Mouse (Mus musculus): ENCODE data around the gene Rab27a. TPM values are rescaled to one million over a fixed set of nuclear protein-coding genes. Genes with fewer than 3 reads are reported as not detected.

The Rab27a gene
- polyA plus RNA-seq (2014; fragmentation: Illumina TruSeq; extraction: RNeasy Lipid Tissue Mini Kit (QIAGEN cat#74804); ENCODE audit: low read depth, low replicate concordance), result 3.4 TPM

DNA sequence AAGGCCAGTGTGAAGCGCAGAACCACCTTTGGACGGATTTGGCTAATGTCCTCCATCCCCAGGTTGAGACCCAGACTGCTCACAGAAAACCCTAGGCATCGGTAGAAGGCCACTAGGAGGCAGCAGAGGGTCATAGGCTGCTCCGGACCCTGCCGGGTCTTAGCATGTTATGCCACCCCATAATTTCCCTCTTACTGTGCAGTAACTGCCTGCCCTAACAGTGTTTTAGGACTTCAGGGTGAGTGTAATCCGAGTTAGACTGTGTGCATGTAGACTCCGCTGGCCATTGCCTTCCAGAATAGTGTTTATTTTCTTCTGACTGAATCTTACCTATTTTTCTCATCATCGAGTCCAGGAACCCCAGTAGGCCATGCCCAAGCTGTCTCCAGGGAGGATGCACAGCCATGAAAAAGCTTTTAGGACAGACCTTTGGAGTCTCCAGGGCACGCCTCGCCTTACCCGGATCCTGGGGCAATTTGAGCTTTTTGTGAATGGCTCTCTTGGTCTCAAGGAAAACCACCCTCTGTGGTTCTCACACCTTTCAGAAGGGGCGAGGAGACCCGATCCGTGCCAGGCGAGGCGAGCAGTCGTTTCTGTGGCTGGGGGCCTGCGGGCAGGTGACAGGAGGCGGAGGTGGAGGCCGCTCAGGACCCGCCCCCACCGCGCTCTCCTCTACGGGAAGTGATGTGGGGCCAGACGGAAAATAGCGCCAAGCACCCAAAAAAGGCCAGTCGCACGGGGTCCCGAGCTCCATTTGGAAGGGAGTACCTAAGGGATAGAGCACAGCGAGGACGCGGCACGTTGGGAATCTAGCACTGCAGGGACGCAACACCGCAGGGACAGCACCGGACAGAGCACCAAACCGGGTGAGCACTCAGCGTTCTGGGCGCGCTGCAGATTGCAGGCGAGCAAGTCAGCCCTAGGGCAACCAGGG lies at the start of gene Rab27a:
Gene Rab27a (plus strand): TSS at position 709 of the 934 bp plus-strand sequence.

DNA sequence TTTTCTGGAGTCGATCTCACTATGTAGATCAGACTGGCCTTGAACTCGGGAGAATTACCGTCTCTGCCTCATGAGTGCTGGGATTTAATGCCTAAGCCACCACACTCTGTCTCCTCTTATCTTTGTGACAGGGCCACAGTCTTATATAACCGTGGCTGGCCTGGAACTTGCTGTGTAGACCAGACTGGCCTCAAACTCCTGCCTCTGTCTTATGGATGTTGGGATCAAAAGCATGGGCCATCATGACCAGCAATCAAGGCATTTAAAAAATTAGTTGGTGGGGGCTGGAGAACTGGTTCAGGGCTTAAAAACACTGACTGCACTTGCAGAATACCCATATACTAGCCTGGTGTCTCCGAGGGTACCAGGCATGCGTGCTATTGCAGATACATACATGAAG lies 4.6 kb upstream of the Rab27a start, which contains the start of gene Pigb:
Gene Pigb (minus strand): TSS at position 299 of the 400 bp plus-strand sequence.

GRCm38 (mm10) chr9:73101536-73101935 lies 56.9 kb downstream of the Rab27a start, which contains the start of gene Khdc3:
Gene Khdc3, plus strand, starts transcription at chr9:73101836.

GRCm38 (mm10) chr9:73102181-73102580 lies 57.5 kb downstream of the Rab27a start, which contains the start of gene Gm20509:
Gene Gm20509, plus strand, starts transcription at chr9:73102470.

DNA sequence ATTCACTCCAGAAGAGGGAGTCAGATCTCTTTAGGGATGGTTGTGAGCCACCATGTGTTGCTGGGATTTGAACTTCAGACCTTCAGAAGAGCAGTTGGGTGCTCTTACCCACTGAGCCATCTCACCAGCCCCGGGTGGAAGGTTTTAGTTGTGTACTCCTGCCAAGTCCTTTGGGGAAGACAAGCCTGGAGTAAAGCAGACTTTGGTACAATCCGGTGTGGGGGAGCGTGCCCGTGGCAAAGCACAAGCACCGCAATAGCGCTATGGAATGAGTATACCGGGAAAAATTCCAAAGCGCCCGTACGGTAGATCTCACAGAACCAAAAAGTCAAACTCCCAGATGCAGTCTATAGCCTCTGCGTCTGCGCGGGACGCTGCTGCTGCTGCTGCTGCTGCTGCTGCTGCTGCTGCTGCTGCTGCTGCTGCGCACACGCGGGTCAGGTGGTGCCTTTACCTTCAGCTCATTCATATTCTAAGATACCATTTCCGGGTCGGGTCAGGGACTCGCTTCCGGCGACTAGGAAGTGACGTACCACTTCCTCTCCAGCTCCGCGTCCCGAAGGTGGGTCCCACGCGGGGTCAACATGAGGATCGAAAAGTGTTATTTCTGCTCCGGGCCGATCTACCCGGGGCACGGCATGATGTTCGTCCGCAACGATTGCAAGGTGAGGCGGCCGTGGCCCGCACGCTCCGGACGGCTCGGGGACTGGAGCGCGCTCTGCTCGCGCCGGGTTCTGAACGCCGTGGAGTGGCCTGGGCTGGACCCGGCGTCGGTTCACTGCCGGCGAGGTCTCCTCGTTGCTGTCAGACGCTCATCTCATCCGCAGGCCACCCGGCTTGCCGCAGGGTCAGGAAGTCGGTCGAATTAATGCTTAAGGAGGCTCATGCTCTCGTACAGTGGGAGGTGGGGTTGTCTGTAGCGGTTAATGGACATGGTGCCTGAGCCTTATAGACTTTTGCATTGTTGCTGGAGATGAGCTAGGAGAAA lies 68.6 kb downstream of the Rab27a start, which contains the start of gene Rsl24d1:
Gene Rsl24d1 (plus strand): TSS at position 508 of the 988 bp plus-strand sequence.

Other genes with a start within 250 kb of the Rab27a start
- 0.31 TPM for gene Prtg, start 238.0 kb upstream of the Rab27a start, polyA plus RNA-seq (2014; fragmentation: Illumina TruSeq; extraction: RNeasy Lipid Tissue Mini Kit (QIAGEN cat#74804); ENCODE audit: low read depth, low replicate concordance)
- gene Pygo1, start 119.2 kb upstream of the Rab27a start, polyA plus RNA-seq (2014; fragmentation: Illumina TruSeq; extraction: RNeasy Lipid Tissue Mini Kit (QIAGEN cat#74804); ENCODE audit: low read depth, low replicate concordance), result 1.7 TPM
- 3.8 TPM for gene Dyx1c1, start 86.1 kb upstream of the Rab27a start, polyA plus RNA-seq (2014; fragmentation: Illumina TruSeq; extraction: RNeasy Lipid Tissue Mini Kit (QIAGEN cat#74804); ENCODE audit: low read depth, low replicate concordance)
- gene Gm44503, start 86.0 kb upstream of the Rab27a start, polyA plus RNA-seq (2014; fragmentation: Illumina TruSeq; extraction: RNeasy Lipid Tissue Mini Kit (QIAGEN cat#74804); ENCODE audit: low read depth, low replicate concordance), result not detected
- gene Ccpg1os, start 59.5 kb upstream of the Rab27a start, polyA plus RNA-seq (2014; fragmentation: Illumina TruSeq; extraction: RNeasy Lipid Tissue Mini Kit (QIAGEN cat#74804); ENCODE audit: low read depth, low replicate concordance), result 40.9 TPM
- gene Ccpg1, start 59.4 kb upstream of the Rab27a start, polyA plus RNA-seq (2014; fragmentation: Illumina TruSeq; extraction: RNeasy Lipid Tissue Mini Kit (QIAGEN cat#74804); ENCODE audit: low read depth, low replicate concordance), result 89.7 TPM
- gene Pigb, start 4.5 kb upstream of the Rab27a start, polyA plus RNA-seq (2014; fragmentation: Illumina TruSeq; extraction: RNeasy Lipid Tissue Mini Kit (QIAGEN cat#74804); ENCODE audit: low read depth, low replicate concordance), result 11.1 TPM
- not detected for gene Khdc3, start 57.0 kb downstream of the Rab27a start, polyA plus RNA-seq (2014; fragmentation: Illumina TruSeq; extraction: RNeasy Lipid Tissue Mini Kit (QIAGEN cat#74804); ENCODE audit: low read depth, low replicate concordance)
- gene Gm20509, start 57.6 kb downstream of the Rab27a start, polyA plus RNA-seq (2014; fragmentation: Illumina TruSeq; extraction: RNeasy Lipid Tissue Mini Kit (QIAGEN cat#74804); ENCODE audit: low read depth, low replicate concordance), result not detected
- 30.6 TPM for gene Rsl24d1, start 68.6 kb downstream of the Rab27a start, polyA plus RNA-seq (2014; fragmentation: Illumina TruSeq; extraction: RNeasy Lipid Tissue Mini Kit (QIAGEN cat#74804); ENCODE audit: low read depth, low replicate concordance)